In the genomic region with DNA sequence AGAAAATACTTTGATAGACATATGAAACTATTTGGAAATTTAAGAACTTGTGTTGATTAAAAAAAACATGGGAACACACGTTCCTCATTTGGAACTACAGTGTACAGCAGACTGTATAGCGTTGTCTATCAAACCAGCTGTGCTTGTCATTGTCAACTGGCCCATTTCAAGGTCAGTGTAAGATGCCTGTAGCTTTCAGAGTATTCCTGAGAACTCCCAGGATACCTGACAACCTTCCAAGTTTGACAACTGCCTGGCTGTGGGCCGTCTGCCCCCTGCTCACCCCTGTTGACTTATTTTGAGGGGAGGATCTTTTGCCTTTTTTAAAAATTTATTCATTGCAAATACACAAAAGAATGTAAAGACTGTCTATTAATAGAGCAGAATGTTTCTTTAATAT, we compare ENCODE assay signal across 23 mouse cellular contexts. TPM values are rescaled to one million over a fixed set of nuclear protein-coding genes. Genes with fewer than 3 reads are reported as not detected.
DNase-seq lines count a peak whose midpoint lies in the region; TF ChIP-seq lines count a peak whose summit lies in the region.
"Had no signal": no experiment of that assay in that cellular context is flagged by ENCODE, and none has a peak within 500 bp of the region (broad histone marks: within the 10 kb centered on the region; RNA-seq: fewer than 3 reads in every experiment).

No protein-coding gene starts in this region.

- peak overlapping the region; percentile 43 for H3K27ac ChIP-seq in gastrocnemius, adult 2 months
- H3K27ac ChIP-seq: embryonic facial prominence, embryonic 15.5 days; forebrain, embryonic 10.5 days; hindbrain, embryonic 13.5 days; hindbrain, postnatal 0 days had no signal

- no peak overlapping the region for H3K4me3 ChIP-seq in gastrocnemius, adult 2 months
- no peak overlapping the region for H3K4me3 ChIP-seq in lung, adult 2 months (replicated peaks; ENCODE audit: extremely low read depth, low read depth, low read length)
- H3K4me3 ChIP-seq: embryonic facial prominence, embryonic 15.5 days; erythroblast, embryonic 14.5 days; forebrain, embryonic 10.5 days; hindbrain, embryonic 13.5 days had no signal

- intact Hi-C loops in gastrocnemius, adult 2 months (cut with DNase I), result no loop called here
- intact Hi-C loops in gastrocnemius, postnatal 36 days (cut with DNase I), result no loop called here
- intact Hi-C loops in heart, postnatal 25 days (cut with DNase I), result loop anchor here (5.0 kb wide), 1 partner anchor 36 kb away; no protein-coding TSS in a partner anchor

- WGBS in lung, adult 2 months, result 79% methylated on average over 3 of the region's 3 CpGs

- no peak for TF ChIP-seq CTCF in gastrocnemius, adult 2 months (IDR thresholded peaks at IDR 0.05)
- TF ChIP-seq CTCF in lung, adult 2 months (IDR thresholded peaks at IDR 0.05; ENCODE audit: insufficient read depth, low read length), result no peak

- H3K4me1 ChIP-seq in lung, adult 2 months (ENCODE audit: control insufficient read depth, insufficient read depth, low read length), result peaks cover 13% of the 10 kb centered on the region

- TF ChIP-seq POLR2A in lung, adult 2 months (IDR thresholded peaks at IDR 0.05; ENCODE audit: borderline replicate concordance, extremely low read depth, low read depth, low read length), result no peak

- DNase-seq in gastrocnemius, adult 2 months, result peak; percentile 44
- no peak for DNase-seq in gastrocnemius, postnatal 36 days
- peak; percentile 50 to 57 for DNase-seq in heart, adult 18-20 months
- DNase-seq in heart, postnatal 25 days (ENCODE audit: low spot score), result no peak
- DNase-seq in testis, postnatal 10 days (ENCODE audit: low spot score), result peak; percentile 48
- DNase-seq in testis, postnatal 14 days (ENCODE audit: low spot score), result no peak
- peak; percentile 54 for DNase-seq in heart, postnatal 4 days
- DNase-seq in lung, adult 2 months, result no peak
- DNase-seq: adrenal gland, postnatal 10 days; B cell, adult 2 months; cerebellum, adult 11 months; cerebellum, adult 8-10 months; cerebellum, postnatal 14 days; embryo, embryonic 11 days; kidney, adult 11 months; kidney, adult 9 months had no signal

RNA-seq across cellular contexts. Expression of a gene that starts 45.8 kb away (rescaled TPM):
- total RNA-seq in gastrocnemius, adult 2 months (2021), result 10 to 100 TPM; 21.5 to 32.7 TPM
- 10 to 100 TPM; 19.9 to 22.4 TPM for total RNA-seq in gastrocnemius, postnatal 36 days (2021)
- 10 to 100 TPM; 80.1 to 86.3 TPM for total RNA-seq in heart, adult 18-20 months (2021)
- total RNA-seq in heart, postnatal 25 days (2021), result 10 to 100 TPM; 78.4 to 88.4 TPM
- 100 to 1,000 TPM; 103 to 110 TPM for total RNA-seq in heart, postnatal 4 days (2021)
- 58.8 and 69.9 TPM in 2 replicates for polyA plus RNA-seq in lung, adult 2 months (2012; rRNA removed)
- polyA plus RNA-seq: CD4-positive, CD25-positive, alpha-beta regulatory T cell, adult 4 months; erythroblast, embryonic 14.5 days; G1E had no signal

Comparison
In these comparisons a context has a peak if more than half of its experiments do, and no peak if none do; other contexts are left out.
1. DNase-seq: peak in gastrocnemius, adult 2 months (single experiment), heart, adult 18-20 months (2 of 2), testis, postnatal 10 days (single experiment) and heart, postnatal 4 days (single experiment); none in gastrocnemius, postnatal 36 days (0 of 2), heart, postnatal 25 days (single experiment), testis, postnatal 14 days (single experiment) and lung, adult 2 months (single experiment).